Mouse (Mus musculus): Measurements from ENCODE around the gene 4930579F01Rik. TPM values are rescaled to one million over a fixed set of nuclear protein-coding genes. Genes with fewer than 3 reads are reported as not detected.

Gene 4930579F01Rik
- polyA plus RNA-seq, 1 experiment from 2014 or later: 0.13 TPM

DNA sequence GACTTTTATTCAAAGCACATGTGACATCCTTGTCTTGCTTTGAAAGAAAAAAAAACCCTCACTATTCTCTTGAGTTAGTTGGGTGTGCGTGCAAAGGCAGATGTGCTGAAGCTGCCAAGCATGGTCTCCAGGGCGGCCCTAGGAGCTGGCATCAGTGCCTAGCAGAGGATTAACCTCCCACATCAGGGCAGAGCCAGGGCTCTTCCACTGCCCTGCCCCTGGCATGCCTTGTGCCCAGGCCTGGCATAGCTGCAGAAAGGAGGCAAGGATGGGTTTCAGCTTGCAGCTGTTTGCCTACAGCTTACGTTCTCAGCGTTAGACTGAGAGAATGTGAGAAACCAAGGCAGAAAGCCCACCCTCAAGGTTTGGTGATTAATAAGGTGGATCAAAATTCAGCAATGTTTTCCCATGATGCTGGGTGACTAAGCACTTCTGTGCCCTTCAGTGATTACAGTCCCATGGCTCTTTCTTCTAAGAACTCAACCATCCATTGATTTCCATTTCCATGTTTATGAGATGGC, 18.9 kb upstream of the 4930579F01Rik start:
- Histone ChIP-seq H3K9ac (no peak overlapping the region), H3K4me2 (replicated peaks) (no peak overlapping the region), H3K27me3 (no peaks in the 10 kb centered on the region), H3K4me3 (no peak overlapping the region), H3K4me1 (no peaks in the 10 kb centered on the region), H3K36me3 (no peaks in the 10 kb centered on the region), H3K9me3 (no peaks in the 10 kb centered on the region; the same call in 1 of the 2 replicates), H3K27ac (no peak overlapping the region)
- 95% methylated on average over 4 of the region's 4 CpGs for WGBS
- ATAC-seq (ENCODE audit: low FRiP score, low read depth): no peak

DNA sequence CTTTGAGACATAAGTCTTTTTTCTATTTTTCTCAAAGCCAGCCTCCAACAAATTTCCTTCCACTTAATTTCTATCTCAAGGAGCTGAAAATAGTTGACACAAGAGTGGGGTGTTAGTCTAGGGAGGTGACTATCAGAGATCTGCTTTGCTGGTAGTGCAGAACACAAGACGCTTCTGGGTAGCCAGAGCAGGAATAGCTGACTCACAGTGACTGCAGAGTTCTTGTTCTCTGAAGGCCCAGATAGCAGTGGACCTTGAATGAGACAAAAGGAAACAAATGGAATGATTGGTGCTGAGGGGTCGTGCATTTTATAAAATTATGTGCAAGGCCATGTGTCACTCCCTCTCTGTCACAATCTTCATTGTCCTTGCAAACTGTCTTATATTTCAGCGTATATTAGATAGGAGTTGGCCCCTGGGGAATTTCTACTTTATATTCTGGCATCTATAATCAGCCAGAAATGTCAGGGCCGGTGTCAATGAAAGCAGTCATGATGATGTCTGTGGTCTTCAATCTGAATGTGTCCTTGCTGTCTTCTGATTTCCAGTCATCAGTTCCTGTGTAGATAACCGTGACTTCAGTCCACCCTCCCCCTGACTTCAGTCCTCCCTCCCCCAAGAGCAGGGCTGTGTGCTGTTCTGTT, 16.9 kb upstream of the 4930579F01Rik start:
- Histone ChIP-seq H3K4me2 (replicated peaks) (no peak overlapping the region), H3K4me1 (no peaks in the 10 kb centered on the region), H3K27ac (no peak overlapping the region), H3K9ac (no peak overlapping the region), H3K36me3 (no peaks in the 10 kb centered on the region), H3K27me3 (no peaks in the 10 kb centered on the region), H3K9me3 (no peaks in the 10 kb centered on the region; the same call in 1 of the 2 replicates), H3K4me3 (no peak overlapping the region)
- ATAC-seq (ENCODE audit: low FRiP score, low read depth): no peak
- 85% methylated on average over 5 of the region's 5 CpGs for WGBS

DNA sequence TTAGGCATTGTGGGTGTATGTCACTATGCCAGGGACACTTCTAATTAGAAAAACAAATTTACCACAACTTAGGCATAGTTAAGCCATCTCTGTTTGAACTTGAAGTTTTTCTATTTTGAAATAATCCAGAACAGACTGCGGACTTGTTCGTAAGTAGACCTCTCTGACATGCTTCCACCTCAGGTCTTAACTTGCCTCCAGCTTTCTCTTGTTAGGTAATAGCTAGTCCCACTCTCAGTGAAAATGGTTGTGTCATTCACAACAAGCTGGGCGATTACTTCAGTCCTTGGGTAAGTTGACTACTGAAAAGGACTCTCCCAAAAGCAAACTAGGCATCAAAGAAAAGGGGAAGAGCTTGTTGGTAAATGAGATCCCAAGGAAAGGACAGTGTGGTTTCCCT, 15.2 kb upstream of the 4930579F01Rik start:
- Histone ChIP-seq H3K27me3 (no peaks in the 10 kb centered on the region), H3K4me2 (replicated peaks) (no peak overlapping the region), H3K27ac (no peak overlapping the region), H3K36me3 (no peaks in the 10 kb centered on the region), H3K4me1 (no peaks in the 10 kb centered on the region), H3K9ac (no peak overlapping the region), H3K9me3 (no peaks in the 10 kb centered on the region), H3K4me3 (no peak overlapping the region)
- no peak for ATAC-seq (ENCODE audit: low FRiP score, low read depth)
- WGBS: 87% methylated on average over 3 of the region's 3 CpGs

DNA sequence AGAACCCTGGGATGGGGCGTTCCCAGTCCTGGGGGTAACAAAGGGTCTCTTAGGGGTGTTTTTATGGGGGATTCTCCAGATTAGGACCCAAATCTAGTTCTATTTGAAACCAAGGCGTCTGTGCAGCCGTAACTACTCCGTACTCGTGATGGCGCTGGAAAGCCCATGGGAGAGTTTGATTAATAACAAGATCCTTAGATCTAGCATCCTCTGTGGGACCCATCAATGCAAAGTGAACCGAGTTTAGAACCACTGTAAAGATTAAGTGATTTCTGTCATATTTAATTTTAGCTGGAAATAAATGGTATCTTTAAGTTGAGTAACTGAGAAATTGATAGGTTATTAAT, 5.1 kb upstream of the 4930579F01Rik start:
- no peak overlapping the region for H3K9ac ChIP-seq

DNA sequence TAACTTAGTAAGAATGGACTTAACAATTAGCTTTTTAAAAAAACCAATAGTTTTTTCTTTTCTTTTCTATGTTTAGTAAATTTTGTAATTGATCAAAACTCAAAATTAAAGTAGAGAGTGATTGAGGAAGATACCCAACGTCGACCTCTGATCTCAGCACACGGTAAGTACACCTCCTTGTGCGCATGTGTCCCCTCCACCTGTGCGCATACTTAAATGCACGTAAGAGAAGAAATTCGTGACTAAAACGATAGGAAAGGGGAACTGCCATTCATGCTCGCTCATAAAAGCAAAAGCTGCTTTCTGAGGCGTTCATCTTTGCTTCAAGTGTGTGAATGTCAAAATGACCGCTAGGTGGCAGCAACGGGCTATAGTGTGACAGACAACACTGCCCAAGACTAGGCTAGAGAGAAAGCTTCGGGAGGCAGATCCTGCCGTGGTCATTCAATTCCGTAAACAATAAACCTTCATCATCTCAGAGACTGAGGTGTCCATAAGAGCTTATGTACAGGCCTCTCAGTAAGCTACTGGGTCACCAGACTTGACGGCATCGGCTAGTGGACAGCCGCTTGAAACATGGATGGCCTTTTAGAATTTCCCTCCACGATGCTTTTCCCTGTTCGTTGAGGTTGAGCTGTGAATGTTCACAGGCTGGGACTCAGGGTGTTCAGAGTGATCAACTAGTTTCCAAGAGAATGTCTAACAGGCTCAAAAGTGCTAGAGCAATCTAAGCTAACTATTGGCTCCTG, 4.5 kb upstream of the 4930579F01Rik start:
- Histone ChIP-seq H3K9me3 (no peaks in the 10 kb centered on the region), H3K27ac (no peak overlapping the region), H3K4me3 (peak overlapping the region; percentile 26; the same call in 1 of the 2 replicates), H3K9ac (no peak overlapping the region), H3K4me2 (replicated peaks) (peak overlapping the region; percentile 60), H3K27me3 (no peaks in the 10 kb centered on the region), H3K4me1 (no peaks in the 10 kb centered on the region), H3K36me3 (no peaks in the 10 kb centered on the region)
- WGBS: 27% methylated on average over 20 of the region's 20 CpGs
- ATAC-seq (ENCODE audit: low FRiP score, low read depth): peak; percentile 93

More for the DNA sequence above, 5.1 kb upstream of the 4930579F01Rik start:
- no peak overlapping the region for H3K4me3 ChIP-seq
- H3K27ac ChIP-seq: no peak overlapping the region
- ATAC-seq (ENCODE audit: low FRiP score, low read depth): no peak
- H3K36me3 ChIP-seq: no peaks in the 10 kb centered on the region
- no peaks in the 10 kb centered on the region for H3K27me3 ChIP-seq
- WGBS: 73% methylated on average over 7 of the region's 7 CpGs
- no peaks in the 10 kb centered on the region for H3K4me1 ChIP-seq
- H3K9me3 ChIP-seq: no peaks in the 10 kb centered on the region
- peak overlapping the region; percentile 60 for H3K4me2 ChIP-seq (replicated peaks)

DNA sequence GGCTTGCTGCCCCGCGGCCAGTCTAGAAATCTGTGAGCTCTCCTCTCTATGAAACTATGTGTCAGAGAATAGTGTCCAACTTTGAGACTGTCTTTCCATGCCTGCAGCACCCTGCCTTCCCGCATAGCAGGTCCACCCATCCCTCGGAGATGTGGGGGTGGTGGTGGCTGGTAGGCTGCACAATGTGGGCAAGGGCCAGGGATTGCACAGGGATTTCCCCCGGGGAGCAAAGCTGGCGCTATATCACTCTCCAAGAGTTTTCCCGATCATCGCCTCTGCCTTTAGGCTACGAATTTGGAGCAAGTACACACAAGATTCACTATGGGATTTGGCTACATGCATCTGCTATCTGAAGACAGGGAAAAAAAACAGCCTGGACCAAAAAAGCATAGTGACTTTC, 3.9 kb upstream of the 4930579F01Rik start:
- Histone ChIP-seq H3K9me3 (no peaks in the 10 kb centered on the region), H3K4me2 (replicated peaks) (no peak overlapping the region), H3K4me3 (no peak overlapping the region), H3K9ac (no peak overlapping the region), H3K27me3 (no peaks in the 10 kb centered on the region), H3K36me3 (no peaks in the 10 kb centered on the region), H3K4me1 (no peaks in the 10 kb centered on the region), H3K27ac (no peak overlapping the region)
- no peak for ATAC-seq (ENCODE audit: low FRiP score, low read depth)
- WGBS: 68% methylated on average over 9 of the region's 9 CpGs

DNA sequence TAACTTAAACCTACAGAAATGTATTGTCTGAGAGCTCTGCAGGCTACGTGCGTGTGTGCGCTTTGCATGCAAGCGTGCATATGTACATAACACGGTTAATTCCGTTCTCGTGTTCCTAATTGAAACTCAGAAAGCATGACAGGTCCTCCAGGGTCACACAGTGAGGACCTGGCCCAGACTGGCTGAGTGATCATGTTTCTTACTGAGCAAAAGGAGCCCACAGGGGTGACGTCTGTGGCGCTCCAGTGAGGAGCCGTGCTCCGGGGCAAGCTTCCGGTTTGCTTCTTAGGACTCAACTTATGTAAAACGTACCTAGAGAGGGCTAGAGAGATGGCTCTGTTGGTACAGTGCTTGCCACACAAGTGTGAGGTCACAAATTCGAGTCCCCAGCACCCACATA, 3.5 kb upstream of the 4930579F01Rik start:
- Histone ChIP-seq H3K4me3 (no peak overlapping the region), H3K36me3 (no peaks in the 10 kb centered on the region), H3K9ac (no peak overlapping the region), H3K27ac (no peak overlapping the region), H3K9me3 (no peaks in the 10 kb centered on the region), H3K27me3 (no peaks in the 10 kb centered on the region), H3K4me2 (replicated peaks) (no peak overlapping the region), H3K4me1 (no peaks in the 10 kb centered on the region)
- ATAC-seq (ENCODE audit: low FRiP score, low read depth): no peak
- 76% methylated on average over 14 of the region's 14 CpGs for WGBS

DNA sequence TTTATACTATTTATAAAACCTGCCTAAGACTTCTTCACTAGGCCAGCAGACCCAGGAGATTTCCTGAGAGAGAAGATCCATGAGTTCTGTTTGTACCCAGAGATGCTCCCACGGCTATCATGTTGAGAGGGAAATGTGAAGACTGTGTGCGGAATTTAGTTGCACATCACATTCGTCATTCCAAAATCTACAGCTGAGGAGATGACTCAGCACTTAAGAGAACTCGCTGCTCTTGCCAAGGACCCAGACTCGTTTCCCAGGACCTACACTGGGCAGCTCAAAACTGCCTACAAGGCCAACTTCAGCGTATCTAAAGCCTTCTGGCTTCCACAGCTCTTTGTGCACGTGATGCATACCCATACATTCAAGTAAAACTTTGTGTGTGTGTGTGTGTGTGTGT, 1.4 kb downstream of the 4930579F01Rik start:
- no peak overlapping the region for H3K27ac ChIP-seq
- H3K4me1 ChIP-seq: no peaks in the 10 kb centered on the region
- no peaks in the 10 kb centered on the region for H3K27me3 ChIP-seq
- no peak overlapping the region for H3K4me2 ChIP-seq (replicated peaks)
- H3K9me3 ChIP-seq: no peaks in the 10 kb centered on the region
- H3K9ac ChIP-seq: no peak overlapping the region
- H3K4me3 ChIP-seq: no peak overlapping the region
- H3K36me3 ChIP-seq: no peaks in the 10 kb centered on the region
- 84% methylated on average over 7 of the region's 7 CpGs for WGBS
- ATAC-seq (ENCODE audit: low FRiP score, low read depth): no peak

DNA sequence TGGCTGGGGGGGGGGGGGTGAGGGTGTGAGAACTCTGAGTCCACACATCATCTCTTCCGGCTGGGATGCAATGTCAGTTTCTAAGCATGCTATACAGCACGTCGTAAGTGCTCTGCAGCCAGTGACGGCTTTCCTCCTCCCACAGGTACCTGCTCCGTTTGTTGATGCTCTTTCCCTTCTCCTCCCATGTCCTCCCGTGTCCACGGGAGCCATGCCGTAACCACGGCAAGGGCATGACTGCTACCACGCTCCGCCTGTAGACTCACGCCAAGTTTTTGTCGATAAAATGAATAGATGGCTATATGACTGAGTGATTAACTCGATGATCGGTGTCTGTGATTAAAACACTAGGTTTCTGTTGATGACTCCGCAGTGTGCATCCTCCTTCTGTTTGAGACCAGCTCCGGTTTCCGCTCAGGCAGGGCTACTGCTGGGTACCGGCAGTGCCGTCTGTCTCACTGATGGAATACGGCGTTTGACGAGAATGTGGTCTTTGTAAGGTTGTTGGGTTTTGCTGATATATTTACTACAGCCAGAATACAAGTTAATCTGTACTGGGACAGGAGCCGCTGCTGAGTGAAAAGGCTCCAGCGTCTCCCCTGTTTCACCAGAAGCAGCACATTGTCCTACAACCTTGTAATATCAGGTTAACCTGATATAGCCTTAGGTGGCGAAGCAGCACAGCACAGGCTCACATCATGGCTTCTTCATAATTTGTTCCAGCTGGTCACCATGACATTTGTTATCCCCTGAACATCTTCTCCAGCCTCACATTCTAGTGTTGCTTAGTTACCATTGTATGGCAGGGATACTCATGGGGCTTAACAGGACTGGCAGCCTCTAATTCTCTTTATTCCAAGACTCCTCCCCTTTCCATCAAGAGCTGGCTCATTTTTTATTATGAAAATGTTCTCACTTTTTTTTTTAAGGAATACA, 7.4 kb downstream of the 4930579F01Rik start:
- WGBS: 91% methylated on average over 26 of the region's 26 CpGs
- no peaks in the 10 kb centered on the region for H3K4me1 ChIP-seq
- ATAC-seq (ENCODE audit: low FRiP score, low read depth): no peak
- H3K36me3 ChIP-seq: no peaks in the 10 kb centered on the region
- H3K9me3 ChIP-seq: no peaks in the 10 kb centered on the region
- no peak overlapping the region for H3K9ac ChIP-seq
- no peak overlapping the region for H3K27ac ChIP-seq
- H3K4me3 ChIP-seq: no peak overlapping the region
- H3K27me3 ChIP-seq: no peaks in the 10 kb centered on the region
- H3K4me2 ChIP-seq (replicated peaks): no peak overlapping the region

DNA sequence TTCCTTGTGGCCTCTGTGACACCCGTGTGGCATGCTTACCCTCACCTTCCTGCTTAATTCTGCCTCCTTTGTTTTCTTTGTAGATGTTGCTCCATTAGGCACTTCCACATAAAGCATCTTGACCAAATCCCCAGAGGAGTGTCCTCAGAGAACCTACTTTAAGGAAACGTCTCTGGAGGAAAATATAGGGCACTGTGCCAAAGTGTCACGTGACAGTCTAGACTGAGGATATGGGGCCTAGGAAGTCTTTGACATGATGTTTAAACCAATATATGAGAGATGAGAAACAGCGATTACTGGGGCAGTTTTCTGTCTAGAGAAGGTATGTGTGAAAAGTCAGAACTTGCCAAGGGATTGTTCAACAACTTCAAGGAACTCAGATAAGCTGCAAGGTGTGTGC, 8.3 kb downstream of the 4930579F01Rik start:
- no peak overlapping the region for H3K4me3 ChIP-seq
- WGBS: 61% methylated on average over 4 of the region's 4 CpGs
- H3K4me2 ChIP-seq (replicated peaks): no peak overlapping the region
- no peaks in the 10 kb centered on the region for H3K4me1 ChIP-seq
- H3K36me3 ChIP-seq: no peaks in the 10 kb centered on the region
- ATAC-seq (ENCODE audit: low FRiP score, low read depth): no peak
- H3K27ac ChIP-seq: no peak overlapping the region
- H3K9ac ChIP-seq: no peak overlapping the region
- H3K9me3 ChIP-seq: no peaks in the 10 kb centered on the region
- H3K27me3 ChIP-seq: no peaks in the 10 kb centered on the region

DNA sequence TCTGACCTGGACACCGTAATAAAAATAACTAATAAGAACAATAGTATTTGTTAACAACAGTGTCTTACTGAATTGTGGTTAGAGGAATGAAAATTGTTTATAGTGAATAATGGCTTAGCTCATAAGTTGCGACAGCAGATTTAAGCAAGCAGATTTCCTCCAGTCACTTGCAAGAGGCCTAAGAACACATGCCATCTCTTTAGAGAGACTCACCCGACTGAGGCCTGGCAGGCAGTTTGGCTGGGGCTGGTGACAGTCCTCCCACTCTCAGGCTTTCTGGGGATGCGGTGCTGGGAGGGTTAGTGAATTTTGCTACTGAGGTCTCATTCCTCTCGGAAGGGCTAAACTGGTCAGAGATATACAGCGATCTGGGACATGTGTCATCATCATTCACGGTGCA, 10.3 kb downstream of the 4930579F01Rik start:
- Histone ChIP-seq H3K36me3 (no peaks in the 10 kb centered on the region), H3K4me3 (no peak overlapping the region), H3K27me3 (no peaks in the 10 kb centered on the region), H3K27ac (no peak overlapping the region), H3K4me2 (replicated peaks) (no peak overlapping the region), H3K4me1 (no peaks in the 10 kb centered on the region), H3K9ac (no peak overlapping the region), H3K9me3 (no peaks in the 10 kb centered on the region)
- ATAC-seq (ENCODE audit: low FRiP score, low read depth): no peak
- 87% methylated on average over 7 of the region's 7 CpGs for WGBS

DNA sequence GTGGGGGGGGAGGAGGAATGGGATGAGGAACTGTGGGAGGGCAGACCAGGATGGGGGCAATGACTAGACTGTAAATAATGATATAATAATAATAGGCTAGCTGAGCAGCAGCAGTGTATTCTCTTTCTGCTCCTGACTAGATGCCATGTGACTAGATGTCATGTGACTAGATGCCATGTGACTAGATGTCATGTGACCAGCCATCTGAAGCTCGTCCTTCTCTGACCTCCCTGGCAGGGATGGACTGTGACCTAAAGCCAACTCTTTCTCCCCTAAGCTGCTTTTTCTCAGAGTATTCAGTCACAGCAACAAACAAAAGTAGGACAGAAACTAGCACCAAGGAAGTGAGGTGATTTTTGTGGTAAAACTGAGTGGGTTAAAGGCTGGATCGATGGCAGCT, 11.6 kb downstream of the 4930579F01Rik start:
- WGBS: 85% methylated on average over 2 of the region's 2 CpGs
- ATAC-seq (ENCODE audit: low FRiP score, low read depth): no peak
- Histone ChIP-seq H3K9ac (no peak overlapping the region), H3K4me3 (no peak overlapping the region), H3K36me3 (no peaks in the 10 kb centered on the region), H3K4me2 (replicated peaks) (no peak overlapping the region), H3K27me3 (no peaks in the 10 kb centered on the region), H3K9me3 (no peaks in the 10 kb centered on the region), H3K27ac (no peak overlapping the region), H3K4me1 (no peaks in the 10 kb centered on the region)
